Mouse (Mus musculus): ENCODE data around the gene Cnksr1. TPM values are rescaled to one million over a fixed set of nuclear protein-coding genes. Genes with fewer than 3 reads are reported as not detected.

Gene Cnksr1
- total RNA-seq, 2 experiments from 2014 or later, result 26.3 to 53.5 TPM

DNA sequence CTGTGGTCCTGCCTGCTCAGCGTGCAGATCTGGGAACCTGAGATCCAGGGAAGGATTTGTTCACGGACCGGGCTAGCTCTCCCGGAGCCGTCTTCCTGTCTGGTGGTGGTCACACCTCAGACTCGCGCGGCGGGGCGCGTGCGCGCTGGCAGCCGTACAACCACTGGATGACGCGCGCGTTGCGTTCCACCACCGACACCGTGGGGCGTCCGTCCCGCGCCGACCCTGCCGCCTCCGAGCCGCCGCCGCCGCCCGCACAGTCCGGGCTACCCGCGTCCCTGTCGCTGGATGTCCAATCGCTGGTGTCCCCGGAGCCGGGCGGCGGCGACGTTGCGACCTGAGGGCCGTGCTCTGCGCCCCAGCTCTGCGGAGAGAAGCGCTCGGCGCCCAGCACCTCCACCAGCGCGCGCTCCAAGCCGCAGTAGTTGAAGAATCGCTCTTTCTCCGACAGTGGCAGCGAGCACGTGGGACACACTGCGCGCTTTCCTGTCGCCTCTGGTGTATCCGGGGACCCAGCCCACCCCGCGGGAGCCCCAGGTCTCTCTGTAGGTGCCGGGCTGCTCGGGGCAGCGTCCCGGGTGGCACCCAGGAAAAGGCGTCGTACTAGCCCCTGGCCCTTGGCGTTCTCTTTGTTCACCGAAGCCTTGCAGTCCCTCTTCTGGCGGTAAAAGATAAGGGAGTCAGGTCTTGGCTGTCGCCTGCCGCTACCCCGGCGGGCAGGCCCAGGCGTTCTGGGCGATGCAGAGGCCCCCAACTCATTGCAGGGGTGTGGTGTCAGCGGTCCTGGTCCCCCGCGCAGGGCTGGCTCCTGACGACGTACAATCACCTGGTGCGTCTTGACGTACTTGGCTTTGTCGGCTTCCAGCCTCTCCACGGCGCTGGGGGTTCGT lies 13.3 kb upstream of the Cnksr1 start:
- Histone ChIP-seq H3K27ac (peak overlapping the region; percentile 84), H3K4me3 (peak overlapping the region; percentile 76)
- no peak for TF ChIP-seq CTCF (IDR thresholded peaks at IDR 0.05)
- intact Hi-C loops (cut with DNase I), result loop anchor here (2.0 to 5.0 kb wide), 2 partner anchors 39 to 121 kb away; no protein-coding TSS in a partner anchor
- DNase-seq, result peak; percentile 59

DNA sequence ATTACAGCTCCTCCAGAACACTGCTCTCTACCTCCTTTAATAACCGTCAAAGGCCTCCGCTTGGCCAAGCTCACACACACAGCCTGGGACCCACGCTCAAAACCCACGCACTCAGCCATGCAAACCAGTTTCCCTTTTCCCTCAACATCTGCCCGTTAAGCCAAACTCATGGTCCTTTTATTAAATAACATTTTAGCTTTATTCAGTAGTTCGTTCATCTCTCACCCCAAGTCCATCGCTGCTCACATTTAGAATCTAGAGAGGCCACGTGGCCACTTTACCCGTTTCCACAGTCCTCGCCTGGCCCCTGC lies 12.7 kb upstream of the Cnksr1 start:
- DNase-seq, result no peak
- peak overlapping the region; percentile 84; the same call in 1 of the 2 replicates for H3K27ac ChIP-seq
- intact Hi-C loops (cut with DNase I), result loop anchor here (2.0 to 5.0 kb wide), 2 partner anchors 40 to 121 kb away; no protein-coding TSS in a partner anchor
- peak overlapping the region; percentile 76 for H3K4me3 ChIP-seq
- TF ChIP-seq CTCF (IDR thresholded peaks at IDR 0.05), result no peak

DNA sequence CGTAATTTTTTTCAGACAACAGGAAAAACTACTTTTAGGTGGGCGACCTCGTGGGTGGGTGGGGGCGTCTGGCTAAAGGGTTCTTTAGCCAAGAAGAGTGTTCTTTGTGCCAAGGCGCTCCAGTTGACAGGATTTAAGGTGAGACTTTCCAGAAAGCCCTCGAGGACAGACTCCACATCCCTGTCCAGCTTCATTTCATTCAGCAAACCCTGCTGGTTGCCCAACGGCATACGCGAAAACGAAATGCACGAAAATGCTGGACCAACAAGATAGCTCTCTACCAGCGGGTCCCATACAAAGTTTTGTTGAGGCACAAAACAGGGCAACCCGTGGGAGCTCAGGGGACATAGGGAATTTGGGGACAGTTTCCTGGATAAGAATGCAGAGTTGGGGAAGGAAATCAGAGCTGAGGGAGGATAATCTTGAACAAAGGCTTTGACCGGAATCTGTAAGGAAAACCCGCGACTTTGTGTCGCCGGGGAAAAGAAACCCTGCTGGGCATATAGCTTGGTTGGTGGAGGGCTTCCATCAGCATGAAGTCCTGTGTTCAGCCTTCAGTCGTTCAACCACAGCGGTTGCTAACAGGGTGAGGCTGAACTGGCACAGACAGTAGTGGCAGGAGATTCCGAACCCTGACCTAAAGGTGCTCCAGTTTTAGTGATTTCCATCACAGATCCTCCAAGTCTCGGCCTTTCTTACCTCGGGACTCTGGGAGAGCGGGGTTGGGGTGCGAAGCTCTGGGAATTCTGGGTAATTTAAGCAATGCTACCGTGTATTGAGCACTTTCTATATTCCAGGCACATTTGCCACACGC lies 12.1 kb upstream of the Cnksr1 start:
- peak overlapping the region; percentile 84; the same call in 1 of the 2 replicates for H3K27ac ChIP-seq
- DNase-seq, result no peak
- intact Hi-C loops (cut with DNase I), result loop anchor here (2.0 to 5.0 kb wide), 2 partner anchors 40 to 122 kb away; no protein-coding TSS in a partner anchor
- peak overlapping the region; percentile 76 for H3K4me3 ChIP-seq
- TF ChIP-seq CTCF (IDR thresholded peaks at IDR 0.05), result no peak

DNA sequence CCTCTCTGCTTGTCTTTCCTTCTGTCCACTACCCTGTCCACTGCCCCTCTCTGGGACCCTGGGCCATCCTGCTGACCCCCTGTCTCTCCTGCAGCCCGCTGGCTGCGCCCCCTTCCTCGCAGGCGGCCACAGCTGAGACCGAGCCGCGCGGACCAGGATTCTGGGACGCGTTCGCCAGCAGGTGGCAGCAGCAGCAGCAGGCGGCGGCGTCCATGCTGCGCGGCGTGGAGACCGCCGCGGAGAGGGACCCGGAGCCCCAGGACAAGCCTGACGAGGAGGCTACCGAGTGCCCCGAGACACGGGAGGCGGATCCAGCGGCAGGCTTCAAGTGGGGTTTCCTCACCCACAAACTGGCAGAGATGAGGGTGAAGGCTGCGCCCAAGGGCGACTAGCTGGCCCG lies 11.5 kb upstream of the Cnksr1 start:
- peak overlapping the region; percentile 76 for H3K4me3 ChIP-seq
- peak; percentile 97; the same call in 1 of the 2 replicates for TF ChIP-seq CTCF (IDR thresholded peaks at IDR 0.05)
- intact Hi-C loops (cut with DNase I), result loop anchor here (2.0 to 5.0 kb wide), 3 partner anchors 41 to 603 kb away; partner anchors contain the start of gene Maco1
- DNase-seq, result peak; percentile 86
- H3K27ac ChIP-seq, result peak overlapping the region; percentile 35; the same call in 1 of the 2 replicates

DNA sequence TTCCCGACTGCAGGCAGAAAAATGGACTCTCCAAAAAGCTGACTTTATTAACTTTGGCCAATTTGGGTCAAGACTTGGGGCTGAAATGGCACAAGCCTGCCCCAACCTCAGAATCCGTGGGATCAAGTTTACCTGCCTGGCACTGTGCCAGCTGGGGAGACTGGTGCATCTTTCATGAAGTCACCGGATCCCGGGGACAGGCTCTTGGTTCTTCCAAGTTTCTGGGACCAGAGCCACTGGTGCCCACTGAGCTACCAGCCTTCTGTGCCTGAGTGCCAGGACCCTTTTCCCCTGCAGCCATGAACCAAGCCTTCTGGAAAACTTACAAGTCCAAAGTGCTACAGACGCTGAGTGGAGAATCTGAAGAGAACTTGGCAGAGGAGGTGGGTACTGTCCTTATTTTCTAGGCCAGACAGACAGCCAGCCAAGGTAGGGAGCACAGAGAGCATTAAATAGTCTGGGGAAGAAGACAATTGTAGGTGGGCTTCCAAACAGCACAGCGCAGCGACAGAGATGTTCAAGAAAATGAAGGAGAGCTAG lies 8.6 kb upstream of the Cnksr1 start, which contains the start of gene Gm30191:
TSS of gene Gm30191 (plus strand) at position 217 of the 540 bp plus-strand sequence.
- H3K4me3 ChIP-seq, result peak within 1 kb of the TSS; percentile 89
- peak; percentile 46 for DNase-seq
- intact Hi-C loops (cut with DNase I), result loop anchor here (5.0 kb wide), 1 partner anchor 606 kb away; the partner anchor contains the start of gene Maco1
- H3K27ac ChIP-seq, result peak within 1 kb of the TSS; percentile 90; the same call in 1 of the 2 replicates
- TF ChIP-seq CTCF (IDR thresholded peaks at IDR 0.05), result no peak

DNA sequence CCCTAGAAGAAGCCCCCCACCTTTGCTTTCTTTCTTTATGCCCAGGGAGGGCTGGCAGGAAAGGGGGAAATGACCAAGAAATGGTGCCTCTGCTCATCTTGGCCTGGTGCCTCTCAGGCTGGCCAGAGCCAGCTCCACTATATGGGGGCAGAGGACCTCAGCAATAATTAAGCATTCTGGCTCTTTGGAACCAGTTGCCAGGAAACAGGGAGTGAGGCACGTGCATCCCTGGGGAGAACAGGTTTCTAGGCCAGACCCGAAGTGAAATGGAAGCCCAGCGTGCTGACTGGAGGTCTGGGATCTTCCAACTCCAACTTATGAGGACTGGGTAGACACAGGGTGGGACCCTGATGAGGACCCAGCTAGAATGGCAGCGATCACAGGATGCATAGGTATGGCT lies 8.1 kb upstream of the Cnksr1 start:
- Histone ChIP-seq H3K27ac (no peak overlapping the region), H3K4me3 (no peak overlapping the region)
- intact Hi-C loops (cut with DNase I), result loop anchor here (5.0 kb wide), 1 partner anchor 606 kb away; the partner anchor contains the start of gene Maco1
- no peak for DNase-seq
- no peak for TF ChIP-seq CTCF (IDR thresholded peaks at IDR 0.05)

DNA sequence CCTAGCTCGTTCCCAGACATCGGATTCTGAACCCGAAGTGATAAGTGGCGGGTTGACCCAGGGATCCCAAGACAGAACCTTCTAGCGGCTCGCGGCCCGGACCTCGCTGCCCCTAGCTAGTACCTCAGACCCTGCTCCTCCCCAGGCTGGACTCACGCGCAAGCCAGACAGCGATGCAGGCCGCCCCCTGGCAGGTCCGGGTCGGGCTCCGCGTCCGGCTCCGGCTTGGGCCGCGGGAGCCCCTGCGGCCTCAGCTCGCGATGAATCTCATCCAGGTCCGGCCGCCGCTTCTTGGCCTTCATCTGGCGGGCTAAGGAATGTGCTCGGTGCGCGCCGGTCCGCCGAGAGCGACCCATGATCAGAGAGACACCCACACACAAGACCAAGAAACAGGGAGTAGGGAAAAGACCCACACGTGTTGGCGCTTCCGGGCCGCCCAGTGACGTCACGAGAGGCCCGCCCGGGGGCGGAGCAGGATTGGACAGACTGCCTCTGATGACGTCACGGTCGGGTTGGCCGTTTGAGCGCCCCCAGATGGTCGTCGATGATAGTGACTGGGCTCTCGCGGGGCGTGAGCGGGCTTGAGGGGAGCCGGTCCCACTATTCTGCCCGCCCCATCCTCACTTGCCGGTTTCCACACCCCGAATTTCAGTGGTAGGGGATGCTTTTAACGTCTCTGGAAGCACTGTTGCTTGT lies 7.1 kb upstream of the Cnksr1 start, which contains the start of gene Zfp593:
TSS of gene Zfp593 (minus strand) at position 445 of the 696 bp plus-strand sequence.
- intact Hi-C loops (cut with DNase I), result loop anchor here (1.0 to 5.0 kb wide), 2 partner anchors 58 to 607 kb away; partner anchors contain the start of genes Cep85 and Maco1
- Histone ChIP-seq H3K27ac (peak within 1 kb of the TSS; percentile 90), H3K4me3 (peak within 1 kb of the TSS; percentile 89)
- peak; percentile 85 for TF ChIP-seq CTCF (IDR thresholded peaks at IDR 0.05)
- peak; percentile 96 for DNase-seq

DNA sequence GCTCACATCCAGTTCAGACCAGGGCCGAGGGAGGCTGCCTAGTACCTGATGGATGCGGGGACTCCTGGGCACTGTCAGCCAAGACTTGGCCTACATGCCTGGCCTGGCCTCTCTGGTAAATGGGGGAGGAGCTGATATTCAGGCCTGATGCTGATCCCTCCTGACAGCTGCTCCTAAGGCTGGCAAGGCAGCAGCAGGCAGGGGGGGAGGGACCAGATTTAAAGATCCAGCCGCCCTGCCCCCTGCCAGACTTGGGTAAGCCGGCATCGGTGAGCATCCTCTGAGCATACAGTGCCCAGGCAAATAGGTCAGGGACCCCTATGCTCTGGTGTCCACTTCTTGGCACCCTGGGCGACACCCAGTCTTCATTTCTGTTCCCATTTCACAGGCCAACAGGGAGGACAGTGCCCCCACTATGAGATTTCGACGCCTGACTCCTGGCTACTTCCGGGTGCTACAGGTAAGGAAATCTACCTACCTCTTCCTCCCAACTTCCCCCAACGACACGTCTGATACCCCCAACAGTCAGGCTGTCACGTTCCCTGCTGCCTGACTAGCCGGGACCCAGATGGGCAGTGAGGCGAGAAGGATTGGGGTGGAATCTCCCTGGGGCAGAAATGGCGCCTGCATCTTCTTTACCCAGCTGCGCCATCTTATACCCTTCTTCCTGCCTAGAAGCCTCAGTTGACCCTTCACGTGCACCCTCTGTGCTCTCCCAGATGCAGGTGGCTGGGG lies 5.5 kb upstream of the Cnksr1 start, which contains the start of gene E130218I03Rik:
TSS of gene E130218I03Rik (plus strand) at position 147 of the 735 bp plus-strand sequence.
- H3K4me3 ChIP-seq, result peak within 1 kb of the TSS; percentile 89; the same call in 1 of the 2 replicates
- intact Hi-C loops (cut with DNase I), result no loop called here

DNA sequence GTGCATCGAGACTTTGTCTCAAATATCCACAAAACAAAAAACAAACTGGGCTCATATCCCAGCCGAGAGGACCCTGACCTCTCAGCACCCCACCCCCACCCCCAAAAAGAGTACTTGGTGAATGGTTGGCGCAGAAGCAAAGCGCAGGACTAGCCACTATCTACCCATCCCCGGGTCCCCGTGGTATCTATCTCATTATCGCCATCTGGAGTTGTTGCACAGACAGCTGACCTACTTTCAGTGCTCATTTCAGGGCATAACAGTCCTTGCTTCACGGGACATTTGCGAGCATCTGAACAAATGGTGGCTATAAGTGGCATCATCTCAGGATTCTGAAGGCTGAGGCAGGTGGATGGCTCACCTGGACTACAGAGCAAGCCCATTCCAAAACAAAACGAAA lies 487 bp upstream of the Cnksr1 start:
- Histone ChIP-seq H3K4me3 (peak overlapping the region; percentile 79), H3K27ac (peak overlapping the region; percentile 97)
- TF ChIP-seq CTCF (IDR thresholded peaks at IDR 0.05), result peak; percentile 16; the same call in 1 of the 2 replicates
- intact Hi-C loops (cut with DNase I), result no loop called here
- DNase-seq, result no peak

More for the DNA sequence above, 5.5 kb upstream of the Cnksr1 start, which contains the start of gene E130218I03Rik:
- peak within 1 kb of the TSS; percentile 35; the same call in 1 of the 2 replicates for H3K27ac ChIP-seq
- peak; percentile 67 for DNase-seq
- no peak for TF ChIP-seq CTCF (IDR thresholded peaks at IDR 0.05)

DNA sequence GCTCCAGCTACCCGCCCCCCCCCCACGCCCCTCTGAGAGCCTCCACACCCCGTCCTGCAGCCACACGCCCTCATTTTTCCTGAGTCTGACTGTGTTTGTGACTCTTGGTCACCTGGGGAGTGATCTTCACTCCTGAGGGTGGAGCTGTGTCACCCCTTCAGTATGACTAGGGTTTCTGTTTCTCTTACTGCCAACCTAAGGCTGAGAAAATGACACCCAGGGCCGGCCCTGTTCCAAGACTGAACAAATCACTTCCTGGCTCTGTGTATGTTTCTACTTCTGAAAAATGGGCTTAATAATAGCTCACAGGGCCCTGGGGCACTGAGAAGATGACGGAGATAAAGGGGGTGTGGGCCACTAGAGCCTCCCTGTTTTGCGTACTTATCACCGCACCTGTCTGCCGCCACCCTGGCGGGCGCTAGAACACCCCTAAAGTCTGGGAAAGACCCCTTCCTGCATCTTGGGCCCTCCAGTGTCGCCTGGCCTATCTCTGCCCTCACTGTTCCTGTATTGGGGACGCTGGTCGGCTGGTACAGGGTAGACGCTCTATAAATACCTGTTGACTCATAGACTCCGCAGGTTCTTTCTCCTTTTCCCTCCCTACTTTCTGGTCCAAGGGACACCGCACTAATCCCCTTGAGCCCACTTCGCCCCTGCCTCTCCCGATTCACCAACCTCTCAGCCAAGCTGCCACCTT lies 469 bp downstream of the Cnksr1 start:
- TF ChIP-seq CTCF (IDR thresholded peaks at IDR 0.05), result no peak
- peak overlapping the region; percentile 79 for H3K4me3 ChIP-seq
- H3K27ac ChIP-seq, result peak overlapping the region; percentile 97
- intact Hi-C loops (cut with DNase I), result no loop called here
- DNase-seq, result peak; percentile 69
